Mouse (Mus musculus) right cerebral cortex, postnatal 14 days (tissue): Measurements from ENCODE around the gene Mup11.
"Not testable (repeated sequence)": the region's sequence is repeated elsewhere in the genome, so short reads cannot be mapped to it uniquely, and the experiment has no call there.

Experiments used
- DNase-seq: peaks from one replicate; pipeline ENCODE4 v3.0.0; 2022

The Mup11 gene

GRCm38 (mm10) chr4:60662311-60662710, at the start of gene Mup11:
TSS of gene Mup11 (minus strand) at chr4:60662411.
- DNase-seq = not testable (repeated sequence)
